In genomic region chrX:153936111-153936510, GRCm38 (mm10) we compare ENCODE assay signal across 19 mouse cellular contexts.
"Had no signal": no experiment of that assay in that cellular context is flagged by ENCODE, and none has a peak within 500 bp of the region (broad histone marks: within the 10 kb centered on the region; RNA-seq: fewer than 3 reads in every experiment).

No protein-coding gene starts in this region.

- H3K4me2 ChIP-seq: intestine, embryonic 15.5 days; kidney, embryonic 15.5 days; lung, embryonic 15.5 days; midbrain, embryonic 11.5 days had no signal

- H3K36me3 ChIP-seq: intestine, embryonic 15.5 days; kidney, embryonic 15.5 days; lung, embryonic 15.5 days had no signal

- H3K27me3 ChIP-seq: intestine, embryonic 15.5 days; kidney, embryonic 15.5 days; lung, embryonic 15.5 days had no signal

- H3K4me1 ChIP-seq: intestine, embryonic 15.5 days; kidney, embryonic 15.5 days; lung, embryonic 15.5 days had no signal

- H3K4me3 ChIP-seq: intestine, embryonic 15.5 days; kidney, embryonic 15.5 days; left cerebral cortex, adult 2 months; lung, embryonic 15.5 days had no signal

- H3K9me3 ChIP-seq: intestine, embryonic 15.5 days; kidney, embryonic 15.5 days; lung, embryonic 15.5 days had no signal

- ATAC-seq: intestine, embryonic 15.5 days had no signal

- DNase-seq: kidney, adult 8-10 months; kidney, postnatal 10 days; kidney, postnatal 36 days; layer of hippocampus, postnatal 36 days; lung, adult 18-20 months; lung, postnatal 10 days; midbrain, embryonic 14.5 days; retina, postnatal 1 day; right cerebral cortex, postnatal 25 days; thymus, adult 2 months; thymus, postnatal 14 days; thymus, postnatal 4 days had no signal

- H3K27ac ChIP-seq: intestine, embryonic 15.5 days; kidney, embryonic 15.5 days; left cerebral cortex, adult 2 months; liver, embryonic 14.5 days; lung, embryonic 15.5 days; stomach, postnatal 0 days had no signal

- H3K9ac ChIP-seq: intestine, embryonic 15.5 days; kidney, embryonic 15.5 days; liver, embryonic 14.5 days; lung, embryonic 15.5 days had no signal
